Mouse (Mus musculus) right cerebral cortex, postnatal 25 days (tissue): ENCODE results near the gene Nsun6.
A peak's percentile ranks its signal among the peaks of the same experiment; 100 is the strongest.

Source experiments
- DNase-seq: peaks from one replicate; pipeline ENCODE4 v3.0.0; 2022

Gene Nsun6

GRCm38 (mm10) chr2:15054945-15055637 lies at the start of gene Nsun6:
Nsun6 (minus strand) TSS chr2:15055069.
- peak; percentile 96 for DNase-seq

GRCm38 (mm10) chr2:15104386-15104785 lies 49.5 kb upstream of the Nsun6 start:
- DNase-seq, result no peak

DNA sequence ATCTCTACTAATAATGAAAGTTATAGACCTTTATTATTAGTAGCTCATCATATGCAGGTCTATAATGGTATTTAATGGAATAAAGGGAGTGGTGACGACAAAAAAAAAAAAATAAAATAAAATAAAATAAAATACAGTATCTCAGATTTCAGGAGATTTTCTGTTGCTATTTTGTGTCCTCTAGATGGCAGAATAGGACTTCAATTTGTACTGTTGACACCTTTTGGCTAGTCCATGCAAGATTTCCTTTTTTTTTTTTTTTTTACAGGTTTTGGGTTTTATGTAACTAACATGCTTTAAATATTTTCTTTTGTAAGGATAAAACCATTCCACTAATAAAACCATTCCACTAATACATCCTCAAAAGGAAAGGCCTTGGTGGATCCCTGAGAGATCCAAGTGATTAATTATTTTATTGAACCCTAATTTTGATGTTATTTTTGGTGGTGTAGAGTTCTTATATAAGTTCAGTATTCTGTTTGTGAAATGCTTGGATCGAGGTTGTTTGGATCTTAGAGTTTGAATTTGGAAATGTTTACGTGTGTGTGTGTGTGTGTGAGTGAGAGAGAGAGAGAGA lies 41.7 kb upstream of the Nsun6 start:
- no peak for DNase-seq

DNA sequence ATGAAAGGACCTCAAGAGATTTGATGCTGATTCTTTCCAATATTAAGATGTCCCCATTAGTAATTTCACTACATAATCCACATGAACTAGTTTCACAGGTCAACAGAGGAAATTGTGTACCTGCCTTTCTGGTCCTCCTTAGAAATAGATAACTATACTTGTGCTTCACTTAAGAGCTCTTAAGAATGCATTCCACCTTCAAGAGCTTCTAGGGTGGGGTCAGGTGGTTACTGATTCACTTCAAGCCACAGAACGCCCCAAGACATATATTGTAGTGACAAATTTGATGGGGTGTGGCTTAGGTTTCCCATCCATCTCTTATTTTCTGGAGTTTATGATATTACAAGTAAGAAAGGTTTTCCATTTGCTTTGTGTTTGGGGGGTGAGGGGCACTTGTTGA lies 32.4 kb upstream of the Nsun6 start:
- DNase-seq, result no peak

GRCm38 (mm10) chr2:15083702-15084101 lies 28.8 kb upstream of the Nsun6 start:
- DNase-seq, result no peak

DNA sequence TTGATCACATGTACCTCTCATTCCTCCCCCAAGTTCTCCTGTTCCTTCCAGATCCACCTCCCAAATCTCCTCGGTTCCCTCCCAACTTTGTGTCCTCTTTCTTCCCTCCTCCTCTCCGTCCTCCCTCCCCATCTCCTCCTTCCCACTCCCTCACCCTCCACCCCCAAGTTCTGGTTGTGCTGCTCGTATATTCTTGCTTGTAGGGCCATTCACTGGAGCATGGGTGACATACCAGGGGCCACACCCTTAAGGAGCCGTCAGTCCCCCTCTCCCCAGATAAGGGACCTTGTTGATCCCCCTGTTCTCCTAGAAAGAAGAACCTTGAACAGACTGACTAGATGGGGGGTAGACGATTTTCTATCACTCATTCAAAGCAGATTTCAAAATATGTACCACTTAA lies 12.2 kb upstream of the Nsun6 start:
- DNase-seq, result no peak

GRCm38 (mm10) chr2:15065447-15065846 lies 10.6 kb upstream of the Nsun6 start:
- DNase-seq, result no peak

GRCm38 (mm10) chr2:15064380-15065269 lies 9.8 kb upstream of the Nsun6 start:
- no peak for DNase-seq

DNA sequence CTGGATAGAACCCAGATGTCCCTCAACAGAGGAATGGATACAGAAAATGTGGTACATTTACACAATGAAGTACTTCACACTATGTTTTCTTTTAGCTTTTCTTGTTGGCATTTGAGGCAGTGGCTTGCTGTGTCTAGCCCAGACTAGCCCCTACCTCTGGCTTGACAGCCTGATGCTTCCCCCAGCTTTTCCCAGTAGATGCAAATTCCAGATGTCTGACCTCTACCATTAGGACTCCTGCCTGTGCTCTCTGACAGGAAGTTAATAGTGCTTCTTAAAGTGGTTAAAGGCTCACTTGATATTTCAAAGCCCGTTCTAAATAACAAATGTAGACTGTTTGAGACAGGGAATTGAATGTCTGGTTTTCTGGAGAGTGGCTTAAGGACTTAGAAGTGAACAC lies 8.9 kb upstream of the Nsun6 start:
- no peak for DNase-seq

DNA sequence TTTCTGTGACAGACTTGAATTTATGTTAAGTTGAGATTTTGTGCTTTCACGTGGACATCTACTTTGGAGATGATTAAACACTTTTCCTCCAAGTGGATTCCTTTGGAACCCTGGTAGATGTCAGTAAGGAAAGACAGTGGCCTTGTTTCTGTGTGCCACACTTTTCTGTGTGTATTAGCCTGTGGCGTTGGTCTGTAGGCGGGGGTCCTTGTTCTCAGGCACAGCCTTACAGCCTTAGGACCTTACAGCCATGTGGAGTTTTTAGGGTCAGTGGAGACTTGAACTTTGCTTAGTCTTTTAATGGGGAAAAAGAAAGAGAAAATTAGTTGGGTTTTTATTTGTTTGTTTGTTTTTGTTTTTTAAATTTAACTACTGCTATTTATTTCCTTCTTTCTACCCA lies 6.0 kb upstream of the Nsun6 start:
- no peak for DNase-seq

- no peak for DNase-seq
These were observed 3.4 kb upstream of the Nsun6 start for GRCm38 (mm10) chr2:15058227-15058626.

DNA sequence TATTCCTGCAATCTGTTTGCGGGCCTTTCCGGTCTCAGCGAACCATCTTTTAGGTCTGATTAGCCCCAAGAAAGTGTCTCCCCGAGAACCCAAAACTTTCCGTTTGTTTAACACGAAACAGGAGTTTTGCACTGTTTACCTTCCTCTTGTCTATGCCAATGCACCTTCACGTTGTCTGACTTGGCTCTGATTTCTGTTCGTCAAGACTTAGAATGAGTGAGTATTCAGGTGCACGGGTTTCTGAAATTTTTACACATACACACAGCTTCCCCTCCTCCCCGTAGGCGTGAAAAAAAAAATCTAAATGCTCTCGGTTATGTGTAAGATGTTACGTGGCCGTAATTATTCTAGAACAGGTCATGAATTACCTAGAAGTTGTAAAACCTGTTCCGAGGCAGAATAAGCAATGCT lies 877 bp upstream of the Nsun6 start:
- DNase-seq, result no peak

DNA sequence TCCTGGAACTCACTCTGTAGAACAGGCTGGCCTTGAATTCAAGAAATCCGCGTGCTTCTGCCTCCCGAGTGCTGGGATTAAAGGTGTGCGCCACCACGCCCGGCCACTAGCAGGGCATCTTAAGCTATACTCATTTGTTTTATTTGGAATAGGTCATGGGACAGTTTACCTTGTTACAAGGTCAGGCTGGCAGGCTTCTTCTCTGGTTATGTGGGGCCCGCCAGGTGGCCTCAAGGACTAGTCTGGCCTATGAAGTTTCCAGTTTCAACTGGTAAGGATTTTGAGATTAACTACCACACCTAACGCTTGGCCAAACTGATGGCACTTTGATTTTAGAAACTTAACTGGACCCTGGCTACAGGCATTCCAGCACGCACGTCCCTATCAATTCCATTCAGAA lies 373 bp downstream of the Nsun6 start:
- no peak for DNase-seq

- peak; percentile 91 for DNase-seq
These were observed 5.6 kb downstream of the Nsun6 start, which contains the start of gene Arl5b for GRCm38 (mm10) chr2:15049117-15049873. Arl5b (plus strand) TSS chr2:15049395.

DNA sequence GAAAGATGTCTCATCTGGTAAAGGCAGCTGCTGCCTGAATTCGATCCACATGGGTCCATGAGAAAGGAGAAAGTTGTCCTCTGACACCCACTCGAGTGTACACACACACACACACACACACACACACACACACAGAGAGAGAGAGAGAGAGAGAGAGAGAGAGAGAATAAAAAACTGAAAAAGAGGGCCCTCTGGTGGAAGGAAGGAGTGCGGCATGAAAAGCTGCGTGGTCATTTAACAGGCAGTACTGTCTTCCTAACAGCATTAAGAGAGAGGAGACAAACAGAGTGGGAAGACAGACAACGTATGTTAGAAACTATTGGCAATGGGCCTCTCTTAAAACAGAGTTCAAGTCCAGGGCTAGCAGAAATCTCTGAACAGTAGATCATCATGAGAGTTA lies 14.5 kb downstream of the Nsun6 start:
- DNase-seq, result no peak

GRCm38 (mm10) chr2:15038705-15039104 lies 16.2 kb downstream of the Nsun6 start:
- DNase-seq, result no peak

GRCm38 (mm10) chr2:15027816-15028215 lies 27.1 kb downstream of the Nsun6 start:
- no peak for DNase-seq

GRCm38 (mm10) chr2:15026817-15027216 lies 28.1 kb downstream of the Nsun6 start:
- DNase-seq, result no peak

DNA sequence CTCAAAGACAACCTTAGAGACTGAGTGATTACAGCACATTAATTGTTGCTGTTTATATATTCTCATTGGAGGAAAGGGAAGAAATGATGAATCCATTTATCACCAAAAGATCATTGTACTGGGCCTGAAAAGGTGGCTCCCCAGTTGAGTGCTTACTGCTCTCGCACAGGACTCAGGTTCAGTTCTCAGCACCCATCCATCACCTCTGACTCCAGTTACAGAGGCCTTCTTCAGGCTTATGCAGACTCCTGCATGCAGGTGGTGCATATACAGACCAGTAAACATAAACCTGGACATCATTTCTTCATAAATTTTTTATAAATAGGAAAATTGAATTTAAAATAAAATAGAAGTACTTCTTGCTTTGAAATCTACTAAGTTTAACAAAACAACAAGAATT lies 46.8 kb downstream of the Nsun6 start:
- no peak for DNase-seq

- no peak for DNase-seq
These were observed 47.3 kb downstream of the Nsun6 start for GRCm38 (mm10) chr2:15007531-15007930.

DNA sequence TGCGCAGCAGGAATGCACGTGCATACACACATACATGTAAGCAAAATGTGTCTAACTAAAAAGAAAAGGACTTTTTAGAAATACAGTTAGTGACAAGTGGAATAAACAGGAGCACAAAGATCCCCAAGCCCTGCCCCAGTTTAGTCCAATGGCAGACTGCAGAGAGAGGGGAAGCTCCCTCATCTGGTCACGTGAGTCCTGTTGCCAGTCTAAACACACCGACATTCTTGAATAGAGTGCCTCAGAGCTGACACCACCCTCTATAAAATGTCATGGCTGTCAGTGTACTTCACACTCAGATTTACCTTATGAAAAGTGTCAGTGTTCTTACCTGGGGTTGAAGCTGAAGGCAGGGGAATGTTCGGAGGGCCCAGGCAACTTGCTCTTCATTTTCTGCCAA lies 57.0 kb downstream of the Nsun6 start:
- no peak for DNase-seq

DNA sequence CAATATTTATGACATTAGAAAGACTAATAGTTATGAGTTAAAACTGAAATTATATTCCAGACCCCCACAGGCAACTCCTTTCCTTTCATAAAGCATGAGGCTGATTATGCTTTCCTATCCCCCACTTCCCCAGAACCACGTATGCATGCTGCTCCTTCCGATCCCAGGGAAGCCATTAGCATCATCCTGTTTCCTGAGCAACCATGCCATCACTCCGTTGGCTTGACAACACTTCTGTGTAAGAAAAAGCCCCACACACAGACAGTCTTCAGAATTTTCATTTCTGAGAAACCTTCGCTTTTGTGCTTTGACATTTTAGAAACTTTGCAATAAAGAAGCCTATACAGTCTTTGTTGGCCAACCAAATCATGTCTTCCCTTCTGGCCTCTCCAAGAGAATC lies 58.8 kb downstream of the Nsun6 start:
- DNase-seq, result no peak

- no peak for DNase-seq
These were observed 62.3 kb downstream of the Nsun6 start for GRCm38 (mm10) chr2:14992531-14992930.
